Mouse (Mus musculus) left cerebral cortex, adult 8-10 months (tissue): ENCODE data around the gene Spsb1. TPM values are rescaled to one million over a fixed set of nuclear protein-coding genes. Genes with fewer than 3 reads are reported as not detected.
A peak's percentile ranks its signal among the peaks of the same experiment; 100 is the strongest.

Source experiments
- DNase-seq, 2 experiments: peaks; one replicate each; pipeline ENCODE4 v3.0.0; 2022; ENCODE audit warnings: low spot score in 2 of 2
- total RNA-seq, 4 experiments: library from RNA; stranded (reverse); gene quantifications; 2 replicates each; pipeline ENCODE4 v1.2.4; 2022

The Spsb1 gene
- total RNA-seq, 4 experiments from 2014 or later = 21.6 to 30.4 (median 23.9) TPM

- DNase-seq = no peak
Measured at GRCm38 (mm10) chr4:149952201-149952600, 2.6 kb downstream of the Spsb1 start.

GRCm38 (mm10) chr4:149951201-149951600, 3.6 kb downstream of the Spsb1 start:
- DNase-seq = no peak

- no peak for DNase-seq
Measured at GRCm38 (mm10) chr4:149949691-149950090, 5.2 kb downstream of the Spsb1 start.

GRCm38 (mm10) chr4:149948119-149948518, 6.7 kb downstream of the Spsb1 start:
- no peak for DNase-seq

- DNase-seq = no peak
Measured at GRCm38 (mm10) chr4:149947396-149947795, 7.4 kb downstream of the Spsb1 start.

GRCm38 (mm10) chr4:149945194-149945593, 9.6 kb downstream of the Spsb1 start:
- no peak for DNase-seq

GRCm38 (mm10) chr4:149944214-149944613, 10.6 kb downstream of the Spsb1 start:
- no peak for DNase-seq

GRCm38 (mm10) chr4:149942831-149943741, 11.8 kb downstream of the Spsb1 start:
- DNase-seq = no peak

GRCm38 (mm10) chr4:149941067-149941755, 13.6 kb downstream of the Spsb1 start:
- DNase-seq = no peak

GRCm38 (mm10) chr4:149938701-149939100, 16.1 kb downstream of the Spsb1 start:
- no peak for DNase-seq

GRCm38 (mm10) chr4:149936921-149937320, 17.9 kb downstream of the Spsb1 start:
- DNase-seq = no peak

- DNase-seq = no peak
Measured at GRCm38 (mm10) chr4:149935470-149935869, 19.4 kb downstream of the Spsb1 start.

GRCm38 (mm10) chr4:149933519-149934245, 21.2 kb downstream of the Spsb1 start:
- no peak for DNase-seq

- DNase-seq = no peak
Measured at GRCm38 (mm10) chr4:149933025-149933424, 21.8 kb downstream of the Spsb1 start.

GRCm38 (mm10) chr4:149932108-149932815, 22.6 kb downstream of the Spsb1 start:
- no peak for DNase-seq

GRCm38 (mm10) chr4:149930755-149931154, 24.1 kb downstream of the Spsb1 start:
- DNase-seq = no peak

- DNase-seq = no peak
Measured at GRCm38 (mm10) chr4:149923014-149923413, 31.8 kb downstream of the Spsb1 start.

- DNase-seq = no peak
Measured at GRCm38 (mm10) chr4:149922121-149922718, 32.6 kb downstream of the Spsb1 start.

GRCm38 (mm10) chr4:149920886-149921285, 34.0 kb downstream of the Spsb1 start:
- no peak for DNase-seq

- peak in 1 of 2 experiments; percentile 36 for DNase-seq
Measured at GRCm38 (mm10) chr4:149918455-149919070, 36.3 kb downstream of the Spsb1 start.
